Mouse (Mus musculus) hindbrain, embryonic 14.5 days (tissue): ENCODE data around the gene Cabin1. TPM values are rescaled to one million over a fixed set of nuclear protein-coding genes. Genes with fewer than 3 reads are reported as not detected.

Experiments used
- ATAC-seq: fragments of 200-750 bp; cut with Nextera tagmentation; 2 replicates; pipeline ENCODE4 v1.8.0; 2017; ENCODE audit warnings: moderate number of reproducible peaks, mild to moderate bottlenecking, moderate TSS enrichment, moderate library complexity; ENCODE audit not compliant: low FRiP score
- DNase-seq: peaks from one replicate; pipeline ENCODE4 v3.0.0-alpha.2; 2015; ENCODE audit warnings: low spot score
- H3K27ac ChIP-seq: fragments of 300-500 bp; sonication (generic); 2 replicates; pipeline ENCODE4 v1.5.1; 2014; ENCODE audit warnings: mild to moderate bottlenecking, moderate library complexity
- H3K27me3 ChIP-seq: fragments of 300-500 bp; sonication (generic); 2 replicates; pipeline ENCODE4 v1.6.1; 2014; ENCODE audit warnings: mild to moderate bottlenecking, low read length, mixed read lengths; ENCODE audit not compliant: control insufficient read depth, insufficient read depth
- H3K36me3 ChIP-seq: fragments of 300-500 bp; sonication (generic); replicated peaks from 2 replicates; pipeline ENCODE4 v1.6.1; 2014; ENCODE audit not compliant: control insufficient read depth, insufficient read depth
- H3K4me1 ChIP-seq: fragments of 300-500 bp; sonication (generic); replicated peaks from 2 replicates; pipeline ENCODE4 v1.6.1; 2014; ENCODE audit warnings: antibody characterized with exemption, low read length, mixed read lengths; ENCODE audit not compliant: control insufficient read depth, insufficient read depth
- H3K4me2 ChIP-seq: fragments of 300-500 bp; sonication (generic); replicated peaks from 2 replicates; pipeline ENCODE4 v1.6.1; 2014; ENCODE audit warnings: mild to moderate bottlenecking, moderate library complexity
- H3K4me3 ChIP-seq: fragments of 300-500 bp; sonication (generic); replicated peaks from 2 replicates; pipeline ENCODE4 v1.5.1; 2014; ENCODE audit warnings: mild to moderate bottlenecking, low read length
- H3K9ac ChIP-seq: fragments of 300-500 bp; sonication (generic); 2 replicates; pipeline ENCODE4 v1.6.1; 2014
- H3K9me3 ChIP-seq: fragments of 300-500 bp; sonication (generic); 2 replicates; pipeline ENCODE4 v1.6.1; 2016; ENCODE audit warnings: low read length; ENCODE audit not compliant: control insufficient read depth
- WGBS: fragments of 180-500 bp; shearing (Covaris S2); extraction: QIAGEN DNeasy Blood & Tissue Kit; methylation state at CpG from one replicate; pipeline ENCODE4 v1.1.7; 2014; 5-methylcytosine and 5-hydroxymethylcytosine counted together
- polyA plus RNA-seq: library from polyadenylated mRNA; unstranded; fragments of >200 nt; fragmentation: Nextera tagmentation; extraction: Ambion mirVana; gene quantifications from 2 replicates; pipeline ENCODE4 v1.2.1, GENCODE M21; 2014

The Cabin1 gene
- polyA plus RNA-seq, 1 experiment from 2014 or later: 40.4 TPM

DNA sequence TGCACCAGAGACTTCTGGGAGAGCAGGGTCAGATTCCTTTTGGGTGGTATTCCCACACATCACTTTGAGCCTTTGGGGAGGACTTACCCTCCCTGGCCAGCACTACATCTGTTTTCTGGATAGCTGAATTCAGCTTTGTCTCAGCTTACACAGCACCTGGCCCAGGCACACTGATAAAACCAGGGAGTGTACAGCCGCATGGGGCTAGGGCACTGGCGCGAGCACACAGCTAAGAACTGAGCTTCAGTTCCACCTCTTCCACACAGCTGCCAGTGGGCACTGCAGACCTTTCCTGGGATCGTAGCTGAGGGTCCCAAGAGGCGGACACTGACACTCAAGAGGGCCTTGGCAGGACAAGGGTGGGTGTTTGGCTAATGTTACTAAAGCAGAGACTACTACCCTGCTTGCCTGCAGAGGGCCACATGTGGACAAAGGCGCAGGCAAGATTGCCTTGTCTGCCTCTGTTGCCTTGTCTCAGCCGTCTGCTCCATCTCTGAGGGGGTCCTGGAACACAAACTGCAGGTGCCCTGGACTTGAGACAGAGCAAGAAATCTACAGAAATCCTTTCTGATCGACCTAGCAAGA is 57.4 kb downstream of the Cabin1 start:
- DNase-seq: no peak
- H3K27ac ChIP-seq: no peak overlapping the region
- no peaks in the 10 kb centered on the region for H3K27me3 ChIP-seq
- peaks cover 5% of the 10 kb centered on the region for H3K4me1 ChIP-seq
- H3K36me3 ChIP-seq: peaks cover 58% of the 10 kb centered on the region
- no peak overlapping the region for H3K4me2 ChIP-seq
- 90% methylated on average over 8 of the region's 8 CpGs for WGBS
- no peak overlapping the region for H3K9ac ChIP-seq
- H3K4me3 ChIP-seq: no peak overlapping the region
- ATAC-seq: no peak
- H3K9me3 ChIP-seq: no peaks in the 10 kb centered on the region

DNA sequence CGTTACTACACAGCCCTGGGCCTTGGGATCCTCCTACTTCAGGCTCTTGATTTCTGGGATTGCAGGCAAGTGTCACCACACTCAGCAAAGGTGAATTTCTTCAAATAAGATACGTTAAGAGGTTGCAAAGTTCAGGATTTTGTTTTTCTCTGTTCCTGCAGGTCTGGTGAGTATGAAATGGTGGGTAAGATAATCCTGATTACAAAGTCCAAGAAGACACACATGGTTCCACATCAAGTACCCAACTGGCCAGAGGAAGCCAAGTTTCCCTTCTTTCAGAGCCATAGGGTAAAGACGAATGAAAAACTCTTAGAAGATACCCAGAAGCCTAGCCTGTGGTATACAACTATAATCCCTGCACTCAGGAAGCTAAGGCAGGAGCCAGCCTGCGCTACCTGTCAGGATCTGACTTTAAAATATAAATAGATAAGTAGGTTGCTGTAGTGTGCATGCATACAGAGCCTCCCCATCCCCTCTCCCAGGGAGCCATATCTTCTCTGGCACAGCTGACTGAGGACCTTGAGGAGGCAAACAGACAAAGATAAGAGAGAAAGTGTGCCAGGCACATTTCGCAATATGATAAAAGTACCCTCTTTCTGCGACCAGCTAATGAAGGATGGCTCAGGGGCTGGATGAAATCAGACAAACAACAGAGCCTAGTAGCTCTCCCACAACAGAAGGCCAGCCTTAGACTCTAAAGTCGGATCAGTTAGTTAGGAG is 58.3 kb downstream of the Cabin1 start:
- no peak for ATAC-seq
- Histone ChIP-seq H3K36me3 (peaks cover 52% of the 10 kb centered on the region), H3K27ac (no peak overlapping the region), H3K4me2 (no peak overlapping the region), H3K27me3 (no peaks in the 10 kb centered on the region), H3K9me3 (no peaks in the 10 kb centered on the region), H3K4me1 (peaks cover 5% of the 10 kb centered on the region), H3K4me3 (no peak overlapping the region), H3K9ac (no peak overlapping the region)
- DNase-seq: no peak
- WGBS: 80% methylated on average over 7 of the region's 7 CpGs

DNA sequence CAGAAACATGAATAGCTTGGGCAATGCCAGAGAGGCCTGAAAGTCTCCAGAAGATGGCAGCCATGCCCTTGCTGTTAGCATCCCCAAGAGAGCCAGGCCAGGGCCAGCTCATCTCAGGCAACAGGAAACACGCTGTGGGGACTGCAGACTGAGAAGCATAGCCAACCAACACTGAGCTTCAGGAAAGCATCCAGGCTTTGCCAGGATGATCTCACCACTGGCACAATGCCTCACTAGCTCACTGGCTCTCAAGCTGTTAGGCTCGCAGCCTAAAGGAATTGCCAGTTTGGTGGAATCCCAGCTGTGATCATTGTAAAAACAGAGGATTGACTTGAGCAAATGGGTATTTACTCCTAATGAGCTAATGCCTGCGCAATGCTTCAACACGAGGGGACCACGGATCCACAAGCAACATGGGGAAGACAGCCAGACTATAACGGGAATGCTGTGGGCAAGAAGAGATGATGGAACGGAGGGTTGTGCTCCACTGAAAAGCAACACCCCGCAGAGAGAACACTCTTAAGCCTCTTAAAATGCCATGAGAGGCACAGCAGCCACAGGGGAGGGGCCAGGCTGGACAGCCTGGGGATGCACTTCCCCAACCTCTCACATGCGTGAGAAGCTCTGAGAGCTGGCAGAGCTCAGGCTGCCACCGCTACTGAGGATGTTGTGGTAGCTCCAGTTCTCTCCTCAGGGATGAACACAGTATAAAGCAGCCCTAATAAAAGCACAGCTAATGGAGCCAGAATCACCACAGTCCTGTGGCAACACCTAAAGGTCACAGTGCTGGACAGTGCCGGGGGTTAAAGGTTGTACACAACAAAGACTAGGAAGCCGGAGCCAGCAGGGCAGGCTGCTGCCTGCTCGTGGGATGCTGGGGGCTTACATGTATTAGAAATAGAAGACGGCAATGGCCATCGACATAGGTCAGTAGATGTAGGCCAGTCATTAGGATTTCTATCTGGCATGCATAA is 59.6 kb downstream of the Cabin1 start:
- no peaks in the 10 kb centered on the region for H3K9me3 ChIP-seq
- WGBS: 55% methylated on average over 15 of the region's 15 CpGs
- no peak overlapping the region for H3K4me2 ChIP-seq
- DNase-seq: peak; percentile 84
- no peak overlapping the region for H3K9ac ChIP-seq
- peak; percentile 89 for ATAC-seq
- H3K4me1 ChIP-seq: peaks cover 5% of the 10 kb centered on the region
- H3K27ac ChIP-seq: peak overlapping the region; percentile 62
- H3K36me3 ChIP-seq: peaks cover 51% of the 10 kb centered on the region
- H3K27me3 ChIP-seq: no peaks in the 10 kb centered on the region
- no peak overlapping the region for H3K4me3 ChIP-seq

DNA sequence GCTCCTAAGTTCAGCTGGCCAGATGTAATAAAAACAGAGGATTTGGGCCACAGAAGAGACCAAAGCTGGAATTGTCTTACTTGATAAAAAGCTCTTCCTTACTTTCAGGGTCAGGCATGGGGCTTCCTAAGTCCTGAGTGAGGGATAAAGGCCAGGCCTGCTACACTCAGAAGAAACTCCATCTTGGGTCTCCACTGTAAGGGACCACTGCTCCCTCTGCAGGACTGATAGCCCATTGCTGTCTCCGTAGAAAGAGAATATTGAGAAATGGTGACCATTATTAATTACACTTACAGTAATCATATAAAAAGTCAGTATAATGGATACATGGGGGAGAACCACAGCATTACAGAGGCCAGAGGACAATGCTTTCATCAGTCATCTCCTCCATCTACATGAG is 60.6 kb downstream of the Cabin1 start:
- Histone ChIP-seq H3K27ac (peak overlapping the region; percentile 62), H3K9me3 (no peaks in the 10 kb centered on the region)
- no peak for ATAC-seq

DNA sequence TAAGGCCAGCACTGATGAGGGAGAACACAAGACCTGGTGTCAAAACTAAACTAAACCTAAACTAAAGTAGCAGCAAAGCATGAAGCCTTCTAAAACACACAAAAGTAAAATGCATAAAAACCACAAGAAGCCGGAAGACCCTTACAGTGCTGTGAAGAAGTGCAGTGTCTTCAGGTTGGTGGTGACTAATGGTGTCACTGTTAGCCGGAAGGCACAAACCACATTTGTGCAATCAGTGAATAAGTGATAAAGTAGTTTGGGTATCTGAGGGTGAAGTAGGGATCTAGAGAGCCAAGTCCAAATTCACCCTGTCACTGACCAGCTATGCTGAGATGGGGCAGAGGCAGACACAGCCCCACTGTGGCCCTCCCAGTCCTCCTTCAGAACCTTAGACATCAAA is 61.6 kb downstream of the Cabin1 start:
- Histone ChIP-seq H3K4me2 (no peak overlapping the region), H3K27me3 (no peaks in the 10 kb centered on the region), H3K36me3 (peaks cover 57% of the 10 kb centered on the region), H3K4me1 (peaks cover 5% of the 10 kb centered on the region), H3K27ac (no peak overlapping the region), H3K4me3 (no peak overlapping the region), H3K9ac (no peak overlapping the region), H3K9me3 (no peaks in the 10 kb centered on the region)
- 94% methylated on average over 2 of the region's 2 CpGs for WGBS
- DNase-seq: no peak
- ATAC-seq: no peak

More for the DNA sequence above, 60.6 kb downstream of the Cabin1 start:
- Histone ChIP-seq H3K27me3 (no peaks in the 10 kb centered on the region), H3K36me3 (peaks cover 53% of the 10 kb centered on the region), H3K4me1 (peaks cover 5% of the 10 kb centered on the region), H3K4me3 (no peak overlapping the region), H3K9ac (no peak overlapping the region), H3K4me2 (no peak overlapping the region)
- 66% methylated on average over 1 of the region's 1 CpGs for WGBS
- DNase-seq: peak; percentile 46

DNA sequence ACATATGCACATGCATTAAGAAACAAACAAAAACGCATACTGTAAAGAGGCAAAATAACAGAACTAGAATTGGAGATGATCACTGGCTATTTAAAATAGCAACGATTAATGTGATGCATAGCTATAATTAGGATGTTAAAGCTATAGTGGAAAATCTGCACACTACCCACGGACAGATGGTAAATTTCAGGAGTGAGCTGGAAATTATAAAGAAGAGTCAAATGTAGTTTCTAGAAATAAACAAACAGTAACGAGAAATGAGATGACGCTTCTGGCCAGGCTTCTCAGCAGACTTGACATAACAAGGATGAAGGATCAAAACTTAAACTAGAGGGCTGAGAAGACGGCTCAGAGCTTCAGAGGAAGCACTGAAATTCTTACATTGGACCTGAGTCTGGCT is 62.9 kb downstream of the Cabin1 start:
- no peak for ATAC-seq
- H3K4me1 ChIP-seq: peaks cover 5% of the 10 kb centered on the region
- H3K4me3 ChIP-seq: no peak overlapping the region
- no peaks in the 10 kb centered on the region for H3K9me3 ChIP-seq
- no peaks in the 10 kb centered on the region for H3K27me3 ChIP-seq
- peaks cover 59% of the 10 kb centered on the region for H3K36me3 ChIP-seq
- no peak overlapping the region for H3K27ac ChIP-seq
- H3K9ac ChIP-seq: no peak overlapping the region
- no peak for DNase-seq
- WGBS: 87% methylated on average over 6 of the region's 6 CpGs
- H3K4me2 ChIP-seq: no peak overlapping the region

DNA sequence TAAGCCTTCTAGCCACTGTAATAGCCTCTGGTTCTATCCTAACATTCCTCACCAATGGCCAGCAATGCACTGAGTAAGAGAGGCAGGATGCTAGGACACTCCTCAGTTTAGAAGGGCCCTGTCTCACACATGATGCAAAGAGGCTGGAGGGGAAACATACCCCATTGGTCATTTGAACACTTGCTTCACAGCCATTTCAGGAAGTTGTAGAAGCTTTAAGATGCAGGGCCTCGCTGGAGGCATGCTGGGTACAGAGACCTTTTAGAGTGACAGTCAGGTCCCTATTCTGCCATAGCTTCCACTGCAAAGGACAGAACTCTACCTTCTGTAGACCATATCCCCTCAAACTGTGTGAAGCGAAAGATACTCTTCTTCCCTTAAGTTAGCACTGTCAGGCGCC is 66.4 kb downstream of the Cabin1 start:
- H3K9ac ChIP-seq: no peak overlapping the region
- ATAC-seq: no peak

DNA sequence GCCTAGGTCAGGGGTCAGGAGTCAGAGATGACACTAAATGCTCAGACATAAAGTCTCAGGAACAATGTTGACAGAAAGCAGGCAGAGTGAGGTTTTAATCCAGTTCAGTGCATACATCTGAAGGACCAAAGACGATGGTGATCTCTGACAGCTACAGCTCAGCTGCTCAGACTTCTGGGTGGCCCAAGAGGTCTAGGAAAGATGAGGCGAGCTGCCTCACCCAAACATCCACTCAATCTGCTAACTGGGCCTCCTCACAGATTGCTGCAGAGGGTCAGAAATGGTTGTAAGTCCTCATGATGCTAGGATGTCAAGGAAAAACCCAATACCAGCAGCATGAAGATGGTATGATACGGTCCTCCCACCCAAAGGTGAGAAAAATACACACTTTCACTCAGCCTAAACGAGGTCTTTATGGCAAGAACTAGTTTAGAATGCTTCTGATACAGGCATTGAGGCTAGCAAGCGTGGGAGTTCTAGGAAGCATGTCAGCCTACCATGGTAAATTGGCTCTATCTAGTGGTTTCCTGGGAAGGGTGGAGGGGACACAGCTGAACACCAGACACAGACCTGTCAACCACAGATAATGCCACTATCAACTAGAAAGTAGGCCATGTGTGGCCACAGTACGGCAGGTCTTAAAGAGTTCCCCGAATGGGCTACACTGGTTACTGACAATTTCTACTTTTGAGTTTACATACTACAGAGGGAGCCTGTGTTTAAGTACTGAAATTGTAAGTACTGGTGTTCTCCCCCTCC is 67.4 kb downstream of the Cabin1 start:
- Histone ChIP-seq H3K27ac (no peak overlapping the region), H3K9ac (no peak overlapping the region), H3K27me3 (no peaks in the 10 kb centered on the region), H3K4me1 (no peaks in the 10 kb centered on the region), H3K4me2 (no peak overlapping the region), H3K9me3 (no peaks in the 10 kb centered on the region), H3K4me3 (no peak overlapping the region), H3K36me3 (peaks cover 86% of the 10 kb centered on the region)
- DNase-seq: no peak
- no peak for ATAC-seq
- 92% methylated on average over 7 of the region's 7 CpGs for WGBS

More for the DNA sequence above, 66.4 kb downstream of the Cabin1 start:
- no peak overlapping the region for H3K27ac ChIP-seq
- H3K4me1 ChIP-seq: no peaks in the 10 kb centered on the region
- no peak overlapping the region for H3K4me2 ChIP-seq
- 90% methylated on average over 3 of the region's 3 CpGs for WGBS
- H3K36me3 ChIP-seq: peaks cover 77% of the 10 kb centered on the region
- no peaks in the 10 kb centered on the region for H3K27me3 ChIP-seq
- DNase-seq: no peak
- H3K9me3 ChIP-seq: no peaks in the 10 kb centered on the region
- H3K4me3 ChIP-seq: no peak overlapping the region
